Mouse (Mus musculus) kidney, adult 8-10 months (tissue): Measurements from ENCODE around the gene Duoxa2.
"Not testable (repeated sequence)": the region's sequence is repeated elsewhere in the genome, so short reads cannot be mapped to it uniquely, and the experiment has no call there.

Source experiments
- DNase-seq, 2 experiments: peaks; one replicate each; pipeline ENCODE4 v3.0.0; 2022

Gene Duoxa2

DNA sequence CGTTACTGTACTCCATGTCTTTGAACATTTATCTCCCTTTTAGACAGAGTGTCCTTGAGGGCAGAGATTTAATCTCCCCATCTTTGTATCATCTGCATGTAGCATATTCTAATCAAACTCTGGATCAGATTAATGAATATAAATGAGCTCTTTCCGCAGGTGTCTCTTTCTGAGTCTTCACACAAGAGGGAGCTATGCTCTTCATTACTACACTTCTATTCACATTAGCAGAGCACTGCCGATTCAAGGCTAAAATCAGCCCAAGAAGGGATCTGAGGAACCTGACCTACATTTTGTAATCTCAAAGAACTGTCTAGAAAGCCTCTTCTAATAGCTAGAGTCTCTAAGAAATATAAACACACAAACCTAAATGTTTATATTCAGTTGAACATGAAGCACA, 10.9 kb downstream of the Duoxa2 start:
- DNase-seq: no peak

DNA sequence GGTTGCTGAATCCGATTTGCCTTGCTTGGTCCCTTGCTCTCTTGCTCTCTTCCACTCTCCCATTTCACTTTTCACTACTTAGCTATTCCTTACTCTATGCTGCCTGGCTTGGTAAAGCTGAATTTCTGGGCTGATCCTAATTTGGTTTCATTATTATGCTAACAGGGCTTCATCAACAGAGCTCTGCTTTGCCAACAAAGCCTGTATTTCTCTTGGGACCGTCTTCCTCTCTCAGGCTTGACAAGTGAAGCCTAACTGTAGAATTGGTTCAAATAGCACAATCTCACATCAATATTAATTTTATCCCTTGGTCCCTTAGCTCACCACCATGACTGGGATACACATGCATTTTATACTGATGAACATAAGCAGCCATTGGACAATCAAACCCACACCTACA, 12.9 kb downstream of the Duoxa2 start:
- no peak for DNase-seq

DNA sequence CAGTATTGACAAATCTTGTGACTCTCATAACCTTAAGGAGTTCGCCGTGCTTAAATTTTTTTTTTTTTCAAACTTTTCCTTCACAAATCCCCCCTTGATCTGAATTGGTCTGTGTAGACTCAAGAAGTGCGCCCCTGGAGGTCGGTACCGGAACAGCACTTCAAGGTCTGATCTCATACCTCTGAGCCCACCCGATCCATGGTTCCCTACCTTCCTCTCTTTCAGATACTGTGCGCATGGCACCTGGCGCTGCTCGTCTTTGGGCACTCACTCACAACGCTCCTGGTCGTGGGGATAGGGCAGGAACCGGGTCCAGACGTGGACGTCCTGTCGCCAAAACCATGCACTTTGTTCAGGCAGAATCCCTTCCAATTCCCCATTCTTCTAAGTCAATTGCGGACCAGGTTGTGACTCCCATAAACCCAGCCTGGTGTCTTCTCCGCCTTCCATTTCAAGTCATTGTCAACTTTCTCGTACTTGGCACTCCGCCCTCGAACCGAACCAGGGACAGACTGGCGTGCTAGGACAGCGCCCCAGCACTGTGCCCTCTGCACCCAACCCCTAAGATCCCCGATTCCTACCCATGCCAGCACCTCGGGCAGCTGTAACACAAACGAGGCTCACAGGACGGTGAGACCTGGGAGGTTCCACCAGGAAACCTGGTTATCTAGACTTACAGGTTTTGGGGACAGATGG, 14.2 kb downstream of the Duoxa2 start:
- peak in 1 of 2 experiments; percentile 57 for DNase-seq

DNA sequence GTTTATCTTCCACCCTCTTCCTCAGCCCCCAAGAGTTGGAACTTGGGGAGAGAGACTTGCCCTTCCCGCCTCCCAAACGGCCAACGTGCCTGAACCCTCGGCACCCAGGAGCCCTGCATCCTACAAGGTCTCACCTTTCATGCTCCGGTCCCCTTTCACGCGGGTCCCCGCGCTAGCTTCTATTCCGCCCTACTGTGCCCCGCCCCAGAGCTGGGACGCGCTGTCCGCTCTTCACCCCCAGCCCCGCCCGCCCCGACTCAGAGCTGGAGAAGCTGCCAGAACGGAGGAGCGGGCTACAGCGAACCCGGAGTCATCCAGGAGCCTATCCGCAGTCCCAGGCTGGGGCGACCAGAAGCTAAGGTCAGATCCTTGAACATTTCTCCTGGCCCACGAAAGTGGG, 14.8 kb downstream of the Duoxa2 start, which contains the start of gene Duoxa1:
Gene Duoxa1 (minus strand): TSS at position 195 of the 400 bp plus-strand sequence.
- DNase-seq: no peak

DNA sequence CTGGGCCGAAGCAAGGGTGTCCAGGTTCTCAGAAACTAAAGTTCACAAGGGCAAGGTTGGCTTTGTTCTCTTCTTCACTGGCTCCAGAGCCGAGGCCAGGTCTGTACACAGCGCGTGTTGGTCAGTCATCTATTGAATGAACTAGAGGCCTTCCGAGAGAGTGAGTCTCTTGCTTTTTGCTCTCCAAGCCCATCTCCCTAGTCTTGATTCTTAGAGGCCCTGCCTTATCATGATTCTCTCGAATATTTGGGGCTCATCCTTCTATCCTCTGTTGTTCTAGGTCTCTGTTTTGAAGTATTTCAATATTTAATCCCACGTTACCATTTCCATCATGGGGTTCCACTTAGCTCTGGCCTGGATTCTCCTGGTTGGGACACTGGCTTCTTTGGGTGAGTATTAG, 16.7 kb downstream of the Duoxa2 start, which contains the start of gene Duox1:
Gene Duox1 (plus strand): TSS at position 301 of the 400 bp plus-strand sequence.
- no peak for DNase-seq

DNA sequence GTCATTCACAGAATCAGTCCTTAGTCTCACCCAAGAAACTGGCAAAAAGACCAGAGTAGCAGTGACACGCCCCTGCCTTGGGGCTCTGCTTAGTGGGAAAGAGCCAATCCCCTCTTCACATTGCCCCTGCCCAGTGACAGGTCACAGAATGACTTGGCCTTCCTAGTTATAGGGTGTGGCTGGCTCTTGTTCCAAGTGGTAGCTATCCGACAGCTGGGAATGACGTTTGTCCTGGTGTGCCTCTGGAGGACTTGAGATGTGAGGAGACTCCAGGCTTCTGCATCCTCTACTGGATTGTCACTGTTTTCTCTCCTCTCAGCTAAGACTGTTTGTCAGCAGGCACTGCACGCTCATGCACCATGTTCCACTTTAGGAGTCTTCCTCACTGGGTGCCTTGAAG, 18.7 kb downstream of the Duoxa2 start:
- DNase-seq: no peak

DNA sequence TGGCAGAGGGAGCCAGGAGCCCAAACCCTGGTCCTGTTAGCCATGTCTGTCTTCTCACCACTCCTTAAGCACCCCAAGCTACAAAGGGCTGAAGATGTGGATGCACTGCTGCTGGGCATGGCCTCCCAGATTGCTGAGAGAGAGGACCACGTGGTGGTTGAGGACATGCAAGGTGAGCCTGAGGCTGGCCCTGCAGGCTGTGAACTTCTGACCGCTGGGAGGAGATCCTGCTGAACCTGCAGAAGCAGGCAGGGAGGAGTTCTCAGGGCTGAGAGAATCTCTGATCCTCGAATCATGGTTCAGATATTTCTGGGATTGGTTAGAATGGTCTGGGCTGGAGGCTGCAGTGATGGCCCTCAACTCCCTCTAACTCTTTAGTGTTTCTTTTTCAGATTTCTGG, 25.3 kb downstream of the Duoxa2 start:
- DNase-seq: peak; percentile 23 to 35

DNA sequence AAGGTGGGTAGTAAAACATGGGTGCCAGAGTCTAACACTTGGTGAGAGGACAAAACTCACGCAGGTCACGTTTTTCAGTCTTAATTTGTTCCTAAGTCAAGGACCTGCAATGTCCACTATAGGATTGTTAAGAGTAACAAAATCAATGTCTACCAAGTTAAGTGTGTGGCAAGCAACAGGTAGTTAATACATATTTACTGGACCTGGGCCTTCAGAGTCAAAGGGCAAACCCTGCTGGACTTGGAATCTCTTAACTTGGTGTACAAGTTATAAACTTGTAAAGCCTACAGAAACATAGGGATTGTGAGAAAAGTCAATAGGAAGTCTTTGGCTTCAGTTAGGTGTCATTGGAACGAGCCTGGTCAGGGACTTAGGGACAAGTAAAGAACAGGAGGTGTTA, 25.9 kb downstream of the Duoxa2 start:
- peak in 1 of 2 experiments; percentile 14 for DNase-seq

DNA sequence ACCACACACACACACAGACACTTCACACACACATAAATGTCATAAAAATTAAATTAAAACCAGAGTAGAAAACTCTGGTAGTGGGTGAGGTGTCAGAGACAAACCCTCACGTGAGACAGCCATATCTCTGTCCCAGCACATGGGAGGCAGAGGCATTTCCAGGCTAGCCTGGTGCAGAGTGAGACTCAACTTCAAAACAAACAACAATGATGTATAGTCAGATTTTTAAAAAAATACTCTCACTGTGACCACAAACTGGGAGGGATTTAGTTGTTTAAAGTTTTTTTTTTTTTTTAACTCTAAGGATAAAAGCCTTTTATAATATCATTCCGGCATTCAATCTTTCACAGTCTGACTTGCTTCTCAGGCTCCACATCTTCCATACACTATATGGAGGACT, 26.7 kb downstream of the Duoxa2 start:
- no peak for DNase-seq

DNA sequence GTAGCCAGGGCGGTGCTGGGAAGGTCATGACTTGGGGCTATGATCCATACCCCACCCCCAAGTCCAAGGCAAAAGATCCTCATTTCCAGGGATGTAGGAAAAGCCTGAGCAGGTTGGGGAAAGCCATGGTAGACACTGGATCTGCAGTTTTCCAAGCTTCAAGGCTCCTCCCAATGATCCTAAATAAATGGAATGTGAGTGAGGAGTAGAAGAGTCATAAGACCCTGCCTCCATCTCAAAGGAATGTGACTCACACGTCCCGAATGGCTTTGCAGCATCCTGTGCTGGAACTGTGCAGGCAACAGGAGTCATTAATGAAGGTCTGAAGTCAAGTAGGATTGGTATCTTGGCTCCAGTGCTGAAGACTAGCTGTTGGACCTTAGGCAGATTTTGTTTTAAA, 29.3 kb downstream of the Duoxa2 start:
- DNase-seq: no peak

DNA sequence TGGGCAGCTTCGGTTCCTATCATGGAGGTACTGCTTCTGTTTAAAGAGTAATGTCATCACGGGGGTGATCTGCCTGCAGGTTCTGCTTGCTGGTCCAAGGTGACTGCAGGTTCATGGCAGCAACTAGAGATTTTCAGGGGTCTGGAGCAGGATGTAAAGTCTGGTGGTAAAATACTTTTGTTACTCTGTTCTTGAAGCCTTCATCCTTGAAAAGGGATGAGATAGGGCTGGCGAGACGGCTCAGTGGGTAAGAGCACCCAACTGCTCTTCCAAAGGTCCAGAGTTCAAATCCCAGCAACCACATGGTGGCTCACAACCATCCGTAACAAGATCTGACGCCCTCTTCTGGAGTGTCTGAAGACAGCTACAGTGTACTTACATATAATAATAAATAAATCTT, 31.6 kb downstream of the Duoxa2 start:
- not testable (repeated sequence) for DNase-seq

DNA sequence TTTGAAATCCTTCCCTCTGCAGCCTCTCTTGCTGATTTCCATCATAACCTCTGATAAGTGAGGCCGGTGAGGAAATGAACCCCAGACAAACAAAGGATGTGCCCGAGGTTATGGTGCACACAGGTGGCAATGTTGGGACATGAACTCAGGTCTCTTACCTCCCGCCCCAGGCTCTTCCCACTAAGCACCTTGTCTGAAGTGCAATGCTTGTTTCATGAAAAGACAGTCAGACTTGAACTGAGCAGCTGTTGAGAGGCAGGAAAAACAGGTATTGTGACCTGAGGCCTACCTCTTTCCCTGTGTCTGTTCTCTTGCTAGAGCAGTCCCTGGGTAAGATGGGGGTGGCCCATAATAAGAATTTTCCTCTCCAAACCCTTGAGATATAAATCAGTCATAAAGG, 33.5 kb downstream of the Duoxa2 start:
- no peak for DNase-seq

DNA sequence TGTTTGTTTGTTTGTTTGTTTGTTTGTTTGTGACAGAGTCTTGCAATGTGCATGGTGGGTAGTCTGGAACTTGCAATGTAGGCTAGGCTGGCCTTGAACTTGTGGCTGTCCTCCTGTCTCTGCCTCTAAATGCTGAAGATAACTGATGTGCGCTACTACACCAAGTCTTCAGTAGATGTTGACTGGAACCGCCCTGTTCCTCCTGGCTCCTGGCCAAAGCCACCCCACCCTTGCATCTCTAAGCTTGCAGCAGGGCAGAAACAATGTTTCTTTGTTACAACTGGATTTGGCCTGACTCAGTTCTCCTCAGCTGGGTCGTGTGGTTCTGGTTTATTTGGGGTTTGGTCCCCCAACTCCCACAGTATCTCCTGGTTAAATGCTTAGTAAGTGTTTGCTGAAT, 35.5 kb downstream of the Duoxa2 start:
- no peak for DNase-seq

DNA sequence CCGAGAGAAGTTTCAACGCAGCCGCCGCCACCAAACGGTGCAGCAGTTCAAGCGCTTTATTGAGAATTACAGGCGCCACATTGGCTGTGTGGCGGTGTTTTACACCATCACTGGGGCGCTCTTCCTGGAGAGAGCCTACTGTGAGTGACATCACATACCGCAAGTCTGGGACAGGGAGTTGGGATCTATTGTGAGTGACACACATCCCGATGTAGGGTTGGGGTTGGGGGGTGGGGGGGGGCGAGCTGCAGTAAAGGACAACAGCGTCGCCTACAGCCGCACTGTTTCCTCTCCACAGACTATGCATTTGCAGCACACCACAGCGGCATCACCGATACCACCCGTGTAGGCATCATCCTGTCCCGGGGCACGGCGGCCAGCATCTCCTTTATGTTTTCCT, 38.6 kb downstream of the Duoxa2 start:
- no peak for DNase-seq

DNA sequence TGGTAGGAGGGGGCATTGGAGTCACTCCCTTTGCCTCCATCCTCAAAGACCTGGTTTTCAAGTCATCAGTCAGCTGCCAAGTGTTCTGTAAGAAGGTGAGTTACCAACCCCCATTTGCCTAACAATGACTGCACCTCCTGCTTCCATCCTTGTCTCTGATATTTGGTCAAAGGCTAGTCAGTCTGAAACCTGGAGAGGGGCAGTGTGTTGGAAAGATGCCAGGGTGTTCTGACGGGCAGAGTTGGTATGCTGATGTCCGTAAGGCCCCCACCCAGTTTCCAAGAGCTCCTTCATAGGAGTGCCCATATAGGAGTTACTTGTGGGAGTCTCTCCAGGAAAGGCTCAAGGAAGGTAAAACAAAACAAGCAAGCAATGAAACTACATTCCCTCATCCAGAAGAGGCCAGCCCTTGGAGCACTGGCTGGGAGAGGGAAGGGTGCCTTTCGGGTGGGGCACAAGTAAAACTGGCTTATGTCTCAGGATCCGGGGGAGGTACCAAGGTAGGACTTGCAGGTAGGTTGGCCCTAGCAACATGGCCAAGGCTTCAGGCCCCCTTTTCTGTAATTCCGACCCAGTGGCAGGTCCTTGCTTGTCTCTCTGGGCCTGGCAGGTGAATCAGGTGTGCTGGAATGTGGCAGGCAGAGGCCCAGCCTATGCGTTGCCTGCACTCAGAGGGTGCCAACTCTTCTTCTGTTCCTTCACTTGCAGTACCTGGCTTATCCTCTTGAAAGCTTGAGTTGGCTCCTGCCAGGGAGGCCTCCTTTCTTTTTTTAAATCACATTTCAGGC, 46.6 kb downstream of the Duoxa2 start:
- no peak for DNase-seq

DNA sequence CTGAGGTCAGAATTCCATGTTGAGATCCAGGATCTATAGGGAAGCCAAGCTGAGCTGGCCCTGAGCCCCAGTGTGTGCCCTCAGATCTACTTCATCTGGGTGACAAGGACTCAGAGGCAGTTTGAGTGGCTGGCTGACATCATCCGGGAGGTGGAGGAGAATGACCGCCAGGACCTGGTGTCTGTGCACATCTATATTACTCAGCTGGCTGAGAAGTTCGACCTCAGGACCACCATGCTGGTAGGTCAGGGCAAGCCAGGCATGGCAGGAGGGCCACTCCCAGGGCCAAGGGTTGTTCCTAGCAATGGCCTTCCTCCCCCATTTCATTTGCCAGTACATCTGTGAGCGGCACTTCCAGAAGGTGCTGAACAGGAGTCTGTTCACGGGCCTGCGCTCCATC, 47.5 kb downstream of the Duoxa2 start:
- DNase-seq: not testable (repeated sequence)

DNA sequence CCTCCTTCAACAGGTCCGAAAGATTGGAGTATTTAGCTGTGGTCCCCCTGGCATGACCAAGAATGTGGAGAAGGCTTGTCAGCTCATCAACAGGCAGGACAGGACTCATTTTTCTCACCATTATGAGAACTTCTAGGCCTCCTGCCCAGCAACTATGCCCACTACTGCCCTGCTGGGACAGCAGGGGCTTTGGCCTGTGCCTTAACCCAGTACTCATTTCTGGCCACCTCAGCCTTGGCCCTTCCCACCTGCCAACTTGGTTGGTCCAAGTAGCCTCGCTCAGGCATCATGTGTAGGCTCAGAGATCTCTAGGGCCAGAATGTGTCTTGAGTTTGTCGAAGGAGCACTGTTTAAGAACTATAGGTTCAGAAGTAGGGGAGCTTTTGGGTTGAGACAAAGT, 48.6 kb downstream of the Duoxa2 start:
- DNase-seq: no peak

DNA sequence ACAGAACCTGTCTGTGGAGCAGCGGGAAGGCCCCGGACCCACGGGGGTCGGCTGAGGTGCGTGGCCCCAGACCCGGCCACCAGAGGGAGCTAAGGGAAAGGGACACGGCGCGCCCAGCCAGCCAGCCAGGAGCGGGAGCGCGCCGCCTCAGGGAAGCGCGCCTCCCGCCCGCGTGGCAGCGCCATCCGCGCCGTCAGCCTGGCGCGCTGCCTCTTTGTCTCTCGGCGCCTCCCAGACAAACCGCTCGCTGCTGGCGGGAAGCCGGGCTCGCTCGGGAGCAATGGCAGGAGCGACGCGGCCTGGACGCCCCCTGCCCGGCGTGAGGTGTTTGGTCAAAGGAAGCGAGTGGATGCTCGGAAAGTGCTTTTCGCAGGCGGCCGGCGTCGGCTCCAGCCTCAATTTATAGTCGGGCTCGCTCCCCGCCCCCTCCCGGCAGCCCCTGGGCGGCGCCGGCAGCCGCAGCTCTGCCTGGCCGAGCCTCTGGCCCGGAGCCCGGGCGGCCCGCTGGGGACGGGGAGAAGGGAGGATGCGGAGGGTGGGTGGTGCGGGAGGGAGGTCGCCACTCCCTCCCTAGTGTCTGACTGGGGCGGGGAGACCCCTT, 49.9 kb downstream of the Duoxa2 start:
- peak; percentile 79 to 83 for DNase-seq

DNA sequence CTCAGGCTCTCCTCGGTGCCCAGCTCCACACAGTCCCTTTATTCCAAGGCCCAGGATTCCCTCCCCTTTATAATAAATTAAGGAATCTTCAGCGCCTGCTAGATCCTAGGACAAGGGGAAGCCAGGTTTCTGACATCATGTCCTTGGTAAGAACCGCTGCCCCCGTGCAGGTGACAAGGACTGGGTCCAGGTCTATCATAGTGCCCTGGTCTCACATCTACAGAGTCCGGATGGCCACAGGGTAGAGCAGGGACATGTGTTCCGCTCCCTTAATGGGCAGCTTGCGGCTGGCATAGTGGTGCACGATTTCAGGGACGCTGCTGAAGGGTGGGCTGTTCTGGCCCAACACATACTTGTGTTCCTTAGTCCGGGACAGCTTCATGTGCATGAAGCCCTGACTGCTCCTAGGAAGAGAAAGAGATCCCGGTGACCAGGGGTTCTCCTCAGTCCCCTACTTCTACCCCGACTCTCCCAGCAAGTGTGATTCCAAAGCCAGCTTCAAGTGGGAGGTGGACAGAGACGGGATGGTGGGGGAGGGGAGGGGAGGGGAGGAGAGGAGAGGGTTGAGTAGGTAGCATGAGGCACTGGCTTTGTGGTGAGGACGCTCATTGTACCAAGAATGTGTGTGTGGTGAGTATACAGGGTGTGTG, 50.6 kb downstream of the Duoxa2 start:
- no peak for DNase-seq

DNA sequence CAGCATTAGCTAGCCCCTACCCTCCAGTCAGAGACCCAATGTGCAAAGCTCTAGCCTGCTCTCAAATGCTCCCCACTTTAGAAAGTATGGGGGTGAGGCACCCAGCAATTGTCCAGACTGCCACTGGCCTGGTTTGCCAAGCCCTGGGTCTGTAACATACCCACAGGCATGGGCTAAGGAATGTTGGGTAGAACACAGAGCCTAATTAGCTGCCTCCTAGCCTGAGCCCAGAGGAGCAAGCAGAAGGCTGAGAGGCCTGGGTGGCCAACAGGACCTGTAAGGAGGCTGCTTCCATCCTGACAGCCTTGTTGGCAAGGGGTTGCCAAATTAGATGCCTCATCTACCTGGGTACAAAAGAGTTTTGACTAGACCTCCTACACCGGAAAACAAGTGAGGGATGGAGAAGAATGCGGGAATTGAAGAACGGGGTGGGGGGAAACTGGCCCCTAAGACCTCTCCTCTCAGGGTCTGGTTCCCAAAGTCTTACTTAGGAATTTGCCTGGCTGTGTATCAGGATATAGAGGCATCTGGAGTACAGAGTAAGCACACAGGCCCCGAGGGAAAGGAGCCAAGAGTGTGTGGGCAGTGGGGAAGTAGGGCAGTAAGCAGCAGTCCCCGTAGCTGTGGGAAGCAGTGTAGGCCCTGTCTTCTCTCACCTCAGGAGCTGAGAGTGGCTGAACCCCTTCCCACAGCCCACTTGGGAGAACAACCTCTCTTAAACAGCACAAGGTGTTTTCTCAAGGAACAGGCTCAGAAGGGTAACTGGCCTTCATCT, 52.6 kb downstream of the Duoxa2 start:
- DNase-seq: no peak

DNA sequence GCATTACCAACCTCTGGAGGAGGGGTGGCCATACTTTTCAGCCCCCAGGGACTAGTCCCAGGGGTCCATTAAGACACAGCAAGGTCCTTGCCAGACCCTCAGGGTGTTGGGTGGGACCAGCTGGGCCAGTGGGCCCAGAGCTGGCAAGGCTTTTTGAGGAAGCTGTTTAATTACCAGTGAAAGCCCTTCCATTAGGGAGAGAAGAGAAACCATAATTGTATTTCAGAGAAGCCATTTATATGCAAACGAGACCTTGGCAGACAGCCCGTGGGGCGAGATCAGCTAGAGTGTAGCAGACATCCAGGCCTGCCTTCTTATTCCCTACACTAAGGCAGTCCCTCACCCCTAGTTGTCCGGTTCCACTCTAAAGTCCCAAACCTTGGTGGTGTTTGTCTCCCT, 53.2 kb downstream of the Duoxa2 start:
- peak; percentile 31 to 47 for DNase-seq
